Mouse (Mus musculus): ENCODE measurements around the gene Kcne1.

Gene Kcne1

DNA sequence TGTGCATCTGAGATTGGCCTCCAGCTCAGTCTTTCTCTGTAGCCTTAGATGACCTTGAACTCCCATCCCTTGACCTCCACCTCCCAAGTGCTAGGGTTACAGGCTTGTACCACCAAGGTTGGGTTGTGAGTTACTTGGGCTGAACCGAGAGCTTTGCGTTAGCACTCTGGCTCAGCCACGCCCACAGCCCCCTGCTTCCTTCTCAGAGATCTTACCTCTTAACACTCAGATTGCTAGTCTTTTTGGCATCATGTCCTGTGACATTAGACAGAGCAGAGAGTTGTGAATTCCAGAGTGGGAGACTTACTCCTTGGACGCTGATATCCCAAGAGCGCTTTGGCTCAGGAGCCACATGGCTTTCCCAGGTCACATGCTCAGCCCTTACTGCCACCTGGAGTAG is 56.8 kb downstream of the Kcne1 start:
- DNase-seq: no peak

DNA sequence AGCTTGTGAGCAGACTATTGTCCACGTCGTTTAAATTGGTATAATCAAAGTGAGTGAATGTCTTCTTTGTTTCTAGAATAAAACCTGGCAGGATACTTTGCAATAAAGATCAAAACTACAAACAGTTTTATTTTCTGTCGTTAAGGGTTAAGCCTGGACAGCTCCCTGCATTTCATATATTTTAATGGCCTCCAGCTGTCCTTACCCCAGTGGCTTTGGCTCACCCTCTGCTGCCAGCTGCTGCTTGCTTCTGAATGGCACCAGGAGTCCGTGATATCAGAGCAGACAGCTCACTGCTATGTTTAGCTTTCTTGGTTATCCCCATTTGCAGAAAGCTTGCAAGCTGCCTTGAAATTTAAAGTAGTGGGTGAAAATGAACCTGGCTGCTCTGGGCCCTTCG is 57.3 kb downstream of the Kcne1 start:
- DNase-seq: peak; percentile 43

DNA sequence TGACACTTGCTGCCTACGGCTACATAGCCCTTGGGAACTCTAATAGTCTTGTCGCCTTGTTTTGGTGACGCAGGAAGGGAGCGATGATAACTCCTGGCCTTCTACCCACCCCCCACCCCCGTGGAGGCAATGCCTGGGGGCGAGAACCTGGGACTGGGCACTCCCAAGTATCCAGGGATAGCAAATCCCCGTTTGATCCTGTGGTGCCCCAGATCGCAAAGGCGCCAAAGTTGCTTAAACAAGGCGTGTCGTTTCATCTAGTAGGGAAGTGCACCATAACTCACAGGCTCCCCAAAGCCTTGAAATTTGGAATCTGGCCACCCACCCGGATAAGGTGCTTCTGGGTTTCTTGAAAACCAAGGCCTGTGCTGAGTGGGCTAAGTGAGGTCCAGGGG is 57.9 kb downstream of the Kcne1 start:
- peak; percentile 38 for DNase-seq

DNA sequence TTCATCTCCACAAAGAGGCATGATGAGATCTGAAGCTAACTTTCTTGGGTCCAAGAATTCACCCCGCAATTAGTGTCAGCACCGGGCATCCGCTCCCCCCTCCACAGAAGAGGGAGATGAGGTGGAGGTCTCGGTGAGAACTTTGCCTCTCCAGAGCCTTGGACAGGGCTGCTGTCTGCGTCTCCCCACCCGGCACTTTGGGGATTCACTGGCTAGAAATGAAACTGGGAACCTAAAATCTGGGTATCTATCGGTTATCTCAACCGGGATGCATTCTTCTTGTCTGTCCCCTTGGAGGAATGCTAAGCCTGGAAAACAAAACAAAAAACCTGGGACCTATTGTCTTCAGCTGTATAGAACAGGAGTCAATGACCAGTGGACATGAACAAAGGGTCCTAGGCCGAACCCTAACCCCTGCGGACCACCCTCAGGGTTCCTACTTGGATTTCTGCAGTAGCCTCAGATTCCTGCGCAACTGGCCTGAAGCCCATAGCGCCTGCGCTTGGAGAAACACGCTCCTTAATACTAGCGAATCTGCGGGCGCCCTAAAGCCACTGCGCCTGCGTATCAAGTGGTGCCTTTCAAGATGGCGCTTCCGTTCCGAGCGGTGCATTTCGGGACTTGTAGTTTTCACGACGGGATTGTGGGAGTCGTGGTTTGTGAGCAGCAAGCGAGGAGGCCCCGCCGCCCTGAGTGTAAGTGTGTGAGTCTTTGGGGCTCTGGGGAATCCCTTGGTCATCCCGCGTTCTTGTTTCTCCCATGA is 58.4 kb downstream of the Kcne1 start, which contains the start of gene Smim11:
Gene Smim11 (plus strand): TSS at position 638 of the 763 bp plus-strand sequence.
- DNase-seq: peak; percentile 97
